Mouse (Mus musculus): Measurements from ENCODE around the gene Cxcl15. TPM values are rescaled to one million over a fixed set of nuclear protein-coding genes. Genes with fewer than 3 reads are reported as not detected.

Cxcl15 gene
- polyA plus RNA-seq (2012; rRNA removed), result 0.09 and 0.28 TPM in 2 replicates
- polyA plus RNA-seq (2014; fragmentation: Nextera tagmentation; extraction: Ambion mirVana), result 0.33 and 0.44 TPM in 2 replicates

GRCm38 (mm10) chr5:90794195-90794625 is at the start of gene Cxcl15:
Gene Cxcl15 (plus strand): TSS chr5:90794534.
- Histone ChIP-seq H3K9me3 (ENCODE audit: control insufficient read depth, low read length) (no peaks in the 10 kb centered on the region), H3K36me3 (ENCODE audit: control insufficient read depth, insufficient read depth, low read length) (no peaks in the 10 kb centered on the region), H3K4me2 (replicated peaks; ENCODE audit: low read depth, low read length, severe bottlenecking) (no peak within 1 kb of the TSS), H3K9ac (ENCODE audit: low read depth, low read length, severe bottlenecking) (no peak within 1 kb of the TSS), H3K27ac (replicated peaks; ENCODE audit: low read depth, low read length) (no peak within 1 kb of the TSS), H3K4me1 (ENCODE audit: control insufficient read depth, insufficient read depth, low read length) (peaks cover 10% of the 10 kb centered on the region), H3K27me3 (ENCODE audit: control insufficient read depth, insufficient read depth, low read length) (no peaks in the 10 kb centered on the region), H3K4me3 (replicated peaks; ENCODE audit: low read length) (no peak within 1 kb of the TSS)
- ATAC-seq (ENCODE audit: low FRiP score, low read depth) (no peak), DNase-seq (ENCODE audit: low spot score) (no peak)
- WGBS, result 56% methylated on average over 5 of the region's 5 CpGs
- no peak for TF ChIP-seq POLR2A (IDR thresholded peaks at IDR 0.05; ENCODE audit: borderline replicate concordance, extremely low read depth, insufficient read depth, insufficient read length)

- WGBS, result 81% methylated on average over 1 of the region's 1 CpGs
- Histone ChIP-seq H3K36me3 (ENCODE audit: control insufficient read depth, insufficient read depth, low read length) (no peaks in the 10 kb centered on the region), H3K9me3 (ENCODE audit: control insufficient read depth, low read length) (no peaks in the 10 kb centered on the region), H3K4me1 (ENCODE audit: control insufficient read depth, insufficient read depth, low read length) (peaks cover 17% of the 10 kb centered on the region; the same call in 1 of the 2 replicates), H3K4me3 (replicated peaks; ENCODE audit: low read length) (no peak overlapping the region), H3K27me3 (ENCODE audit: control insufficient read depth, insufficient read depth, low read length) (peaks cover 3% of the 10 kb centered on the region; the same call in 1 of the 2 replicates), H3K27ac (replicated peaks; ENCODE audit: low read depth, low read length) (no peak overlapping the region), H3K9ac (ENCODE audit: low read depth, low read length, severe bottlenecking) (no peak overlapping the region), H3K4me2 (replicated peaks; ENCODE audit: low read depth, low read length, severe bottlenecking) (no peak overlapping the region)
- ATAC-seq (ENCODE audit: low FRiP score, low read depth) (no peak), DNase-seq (ENCODE audit: low spot score) (no peak)
- no peak for TF ChIP-seq POLR2A (IDR thresholded peaks at IDR 0.05; ENCODE audit: borderline replicate concordance, extremely low read depth, insufficient read depth, insufficient read length)
These were observed 40.4 kb upstream of the Cxcl15 start for GRCm38 (mm10) chr5:90753934-90754333.

GRCm38 (mm10) chr5:90758020-90758605 is 36.2 kb upstream of the Cxcl15 start:
- DNase-seq (ENCODE audit: low spot score), result peak; percentile 39

GRCm38 (mm10) chr5:90759077-90760065 is 35.0 kb upstream of the Cxcl15 start, which contains the start of gene Cxcl5:
Gene Cxcl5 (plus strand): TSS chr5:90759360.
- ATAC-seq (ENCODE audit: low FRiP score, low read depth) (no peak), DNase-seq (ENCODE audit: low spot score) (no peak)
- Histone ChIP-seq H3K4me3 (replicated peaks; ENCODE audit: low read length) (peak within 1 kb of the TSS; percentile 28), H3K27me3 (ENCODE audit: control insufficient read depth, insufficient read depth, low read length) (peaks cover 13% of the 10 kb centered on the region), H3K27ac (replicated peaks; ENCODE audit: low read depth, low read length) (no peak within 1 kb of the TSS), H3K36me3 (ENCODE audit: control insufficient read depth, insufficient read depth, low read length) (no peaks in the 10 kb centered on the region), H3K9ac (ENCODE audit: low read depth, low read length, severe bottlenecking) (peak within 1 kb of the TSS; percentile 29; the same call in 1 of the 2 replicates), H3K4me1 (ENCODE audit: control insufficient read depth, insufficient read depth, low read length) (peaks cover 21% of the 10 kb centered on the region), H3K9me3 (ENCODE audit: control insufficient read depth, low read length) (no peaks in the 10 kb centered on the region), H3K4me2 (replicated peaks; ENCODE audit: low read depth, low read length, severe bottlenecking) (peak within 1 kb of the TSS; percentile 47)
- WGBS, result 6% methylated on average over 32 of the region's 32 CpGs
- no peak for TF ChIP-seq POLR2A (IDR thresholded peaks at IDR 0.05; ENCODE audit: borderline replicate concordance, extremely low read depth, insufficient read depth, insufficient read length)

More at GRCm38 (mm10) chr5:90758020-90758605, 36.2 kb upstream of the Cxcl15 start:
- Histone ChIP-seq H3K9ac (ENCODE audit: low read depth, low read length, severe bottlenecking) (no peak overlapping the region), H3K36me3 (ENCODE audit: control insufficient read depth, insufficient read depth, low read length) (no peaks in the 10 kb centered on the region), H3K9me3 (ENCODE audit: control insufficient read depth, low read length) (no peaks in the 10 kb centered on the region), H3K27me3 (ENCODE audit: control insufficient read depth, insufficient read depth, low read length) (peaks cover 13% of the 10 kb centered on the region), H3K27ac (replicated peaks; ENCODE audit: low read depth, low read length) (no peak overlapping the region), H3K4me2 (replicated peaks; ENCODE audit: low read depth, low read length, severe bottlenecking) (no peak overlapping the region), H3K4me3 (replicated peaks; ENCODE audit: low read length) (no peak overlapping the region), H3K4me1 (ENCODE audit: control insufficient read depth, insufficient read depth, low read length) (peaks cover 21% of the 10 kb centered on the region)
- WGBS, result 30% methylated on average over 5 of the region's 5 CpGs
- ATAC-seq (ENCODE audit: low FRiP score, low read depth), result no peak
- no peak for TF ChIP-seq POLR2A (IDR thresholded peaks at IDR 0.05; ENCODE audit: borderline replicate concordance, extremely low read depth, insufficient read depth, insufficient read length)

GRCm38 (mm10) chr5:90760303-90760702 is 34.0 kb upstream of the Cxcl15 start:
- no peak overlapping the region for H3K9ac ChIP-seq (ENCODE audit: low read depth, low read length, severe bottlenecking)
- ATAC-seq (ENCODE audit: low FRiP score, low read depth), result no peak
- peaks cover 21% of the 10 kb centered on the region for H3K4me1 ChIP-seq (ENCODE audit: control insufficient read depth, insufficient read depth, low read length)
- WGBS, result 77% methylated on average over 4 of the region's 4 CpGs
- H3K9me3 ChIP-seq (ENCODE audit: control insufficient read depth, low read length), result no peaks in the 10 kb centered on the region
- no peak overlapping the region for H3K27ac ChIP-seq (replicated peaks; ENCODE audit: low read depth, low read length)
- TF ChIP-seq POLR2A (IDR thresholded peaks at IDR 0.05; ENCODE audit: borderline replicate concordance, extremely low read depth, insufficient read depth, insufficient read length), result no peak
- peaks cover 13% of the 10 kb centered on the region for H3K27me3 ChIP-seq (ENCODE audit: control insufficient read depth, insufficient read depth, low read length)
- H3K4me2 ChIP-seq (replicated peaks; ENCODE audit: low read depth, low read length, severe bottlenecking), result no peak overlapping the region
- DNase-seq (ENCODE audit: low spot score), result no peak
- H3K36me3 ChIP-seq (ENCODE audit: control insufficient read depth, insufficient read depth, low read length), result no peaks in the 10 kb centered on the region
- no peak overlapping the region for H3K4me3 ChIP-seq (replicated peaks; ENCODE audit: low read length)
